Mouse (Mus musculus): ENCODE results near the gene Tmem87a. TPM values are rescaled to one million over a fixed set of nuclear protein-coding genes. Genes with fewer than 3 reads are reported as not detected.

Tmem87a gene
- total RNA-seq, 2 experiments from 2014 or later, result 31.4 to 51.8 TPM

DNA sequence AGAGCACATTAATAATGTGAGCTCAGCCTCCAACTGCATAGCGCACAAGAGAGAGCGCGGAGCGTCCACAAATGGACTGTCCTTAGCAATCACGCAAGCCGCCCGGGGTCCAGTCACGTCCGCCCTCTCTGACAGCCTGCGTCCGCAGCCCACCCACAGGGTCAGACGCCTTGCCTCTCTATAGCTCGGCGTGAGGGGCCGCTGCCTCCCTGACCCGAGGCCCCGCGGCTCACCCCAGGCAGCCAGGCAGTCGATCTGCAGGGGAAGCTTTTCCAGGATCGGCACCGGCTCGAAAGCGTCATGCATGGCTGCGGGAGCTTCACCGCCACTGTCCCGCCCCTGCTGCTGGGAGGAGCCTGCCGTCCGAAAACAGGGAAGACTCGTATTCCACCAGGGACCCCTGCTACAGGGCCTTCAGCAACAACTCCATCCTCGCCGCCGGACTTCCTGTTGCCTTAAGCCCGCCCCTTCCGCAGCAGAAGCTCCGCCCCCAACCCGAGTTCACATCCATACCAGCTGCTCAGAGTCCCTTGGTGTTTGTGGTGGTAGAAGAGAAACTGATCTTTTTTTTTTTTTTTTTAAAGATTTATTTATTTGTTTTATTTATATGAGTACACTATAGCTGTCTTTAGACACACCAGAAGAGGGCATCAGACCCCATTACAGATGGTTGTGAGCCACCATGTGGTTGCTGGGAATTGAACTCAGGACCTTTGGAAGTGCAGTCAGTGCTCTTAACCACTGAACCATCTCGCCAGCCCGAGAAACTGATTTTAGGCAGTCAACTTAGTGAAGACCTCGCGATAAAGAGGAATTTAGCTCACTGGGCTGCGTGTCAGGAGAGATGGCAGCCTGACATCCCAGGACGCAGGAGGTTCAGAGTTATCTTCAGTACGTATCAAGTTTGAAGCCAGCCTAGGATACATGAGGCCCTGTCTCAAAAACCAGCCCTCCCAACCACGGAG is 50.9 kb downstream of the Tmem87a start, which contains the start of gene Vps39:
Gene Vps39 (minus strand): TSS at position 456 of the 965 bp plus-strand sequence.
- intact Hi-C loops (cut with DNase I), result no loop called here
- TF ChIP-seq CTCF (IDR thresholded peaks at IDR 0.05), result no peak; the same call in 1 of the 2 replicates
- peak; percentile 91 for DNase-seq
- Histone ChIP-seq H3K4me3 (peak within 1 kb of the TSS; percentile 84), H3K27ac (peak within 1 kb of the TSS; percentile 88)

DNA sequence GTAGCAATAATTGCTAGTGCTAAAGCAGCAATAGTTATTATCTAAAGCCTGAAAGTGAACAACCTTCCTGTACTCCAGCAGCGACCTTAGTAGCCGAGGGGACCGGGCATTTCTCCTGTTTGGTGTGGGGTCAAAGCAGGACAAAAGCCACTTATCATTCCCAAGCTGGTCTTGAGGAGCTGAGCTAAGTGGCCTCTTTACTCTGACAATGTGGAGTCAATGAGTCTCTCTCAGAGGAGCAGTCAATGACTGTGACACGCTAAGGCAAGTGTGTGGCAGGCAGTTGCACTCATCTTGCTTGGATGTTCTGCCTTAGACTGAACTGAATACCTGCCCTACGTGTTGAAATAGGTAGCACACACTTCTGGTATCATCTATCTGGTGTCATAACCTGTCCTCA is 52.6 kb downstream of the Tmem87a start:
- TF ChIP-seq CTCF (IDR thresholded peaks at IDR 0.05), result no peak
- Histone ChIP-seq H3K27ac (no peak overlapping the region), H3K4me3 (no peak overlapping the region; the same call in 1 of the 2 replicates)
- DNase-seq, result no peak
- intact Hi-C loops (cut with DNase I), result no loop called here

DNA sequence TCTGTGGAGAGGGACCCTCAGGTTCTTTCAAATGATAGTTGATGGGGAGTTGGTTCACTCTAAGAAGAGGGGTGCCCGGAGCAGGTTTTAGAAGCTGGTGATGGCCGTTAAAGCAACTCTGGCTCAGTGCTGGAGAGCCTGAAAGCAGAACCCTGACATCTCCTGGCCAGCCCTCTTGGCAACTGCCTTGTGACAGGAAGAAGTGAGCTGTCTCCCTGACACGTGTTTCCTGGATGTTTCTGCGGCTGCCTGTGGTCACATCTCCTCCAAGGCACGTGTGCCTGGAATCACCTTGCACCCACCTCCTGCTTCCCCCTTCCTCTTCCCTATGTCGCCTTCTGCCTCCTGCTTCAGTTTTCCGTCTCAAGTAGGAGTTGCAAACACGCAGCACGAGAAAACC is 55.8 kb downstream of the Tmem87a start:
- intact Hi-C loops (cut with DNase I), result no loop called here
- no peak for TF ChIP-seq CTCF (IDR thresholded peaks at IDR 0.05)
- H3K4me3 ChIP-seq, result no peak overlapping the region; the same call in 1 of the 2 replicates
- peak overlapping the region; percentile 48 for H3K27ac ChIP-seq
- peak; percentile 52 for DNase-seq

DNA sequence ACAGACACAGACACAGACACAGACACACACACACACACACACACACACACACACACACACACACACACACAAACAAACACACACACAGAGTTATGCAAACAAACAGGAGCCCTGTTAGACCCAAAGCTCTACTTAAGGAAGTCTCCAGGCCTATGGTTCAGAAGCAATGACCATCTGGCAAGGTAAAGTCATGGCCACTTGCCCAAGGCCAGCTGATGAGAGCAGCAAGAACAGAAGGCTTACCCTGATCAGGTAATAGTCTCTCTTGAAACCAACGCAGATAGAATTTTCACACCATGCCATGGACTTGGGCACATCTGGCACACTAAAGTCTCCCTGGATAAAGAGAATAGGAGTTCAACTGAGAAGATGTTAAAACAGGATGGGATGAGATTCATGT is 62.2 kb downstream of the Tmem87a start:
- TF ChIP-seq CTCF (IDR thresholded peaks at IDR 0.05), result no peak
- no peak overlapping the region for H3K27ac ChIP-seq
- no peak for DNase-seq
- intact Hi-C loops (cut with DNase I), result no loop called here
- H3K4me3 ChIP-seq, result no peak overlapping the region

DNA sequence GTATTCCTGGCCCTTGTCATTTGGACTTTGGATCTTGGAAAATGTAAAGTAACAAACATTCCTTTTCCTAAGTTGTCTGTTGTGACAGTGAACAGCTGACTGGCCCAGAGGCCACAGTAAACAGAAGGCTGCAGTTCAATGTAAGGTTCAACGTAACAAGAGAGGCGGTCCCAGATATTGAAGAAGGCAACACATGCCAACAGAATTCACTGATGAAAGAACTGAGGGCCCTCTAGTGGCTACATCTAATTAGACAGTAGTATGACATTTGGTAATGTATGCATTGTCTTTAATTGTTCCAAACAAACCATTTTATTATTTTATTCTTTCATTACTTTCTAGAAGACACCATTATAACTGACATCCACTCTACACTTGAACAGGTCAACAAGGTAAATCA is 66.0 kb downstream of the Tmem87a start:
- peak; percentile 26; the same call in 1 of the 2 replicates for TF ChIP-seq CTCF (IDR thresholded peaks at IDR 0.05)
- H3K27ac ChIP-seq, result no peak overlapping the region
- intact Hi-C loops (cut with DNase I), result no loop called here
- no peak for DNase-seq
- H3K4me3 ChIP-seq, result no peak overlapping the region

DNA sequence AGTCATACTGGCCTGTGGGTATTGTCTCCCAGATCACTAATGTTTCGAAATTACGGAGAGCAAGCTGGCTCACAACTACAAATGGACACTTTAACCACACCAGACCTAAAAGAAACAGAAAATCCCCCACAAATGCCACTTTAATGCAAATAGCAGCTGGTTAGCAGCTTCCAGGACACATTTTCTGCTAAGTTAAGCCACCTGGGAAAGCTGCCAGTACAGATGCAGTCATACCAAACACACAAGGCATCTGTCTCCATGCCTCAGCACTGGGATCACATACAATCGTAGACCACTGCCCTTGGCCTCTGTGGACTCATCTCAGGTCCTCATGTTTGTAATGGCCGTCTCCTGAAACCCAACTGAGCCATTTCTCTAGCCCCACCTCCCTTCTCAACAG is 72.3 kb downstream of the Tmem87a start:
- Histone ChIP-seq H3K27ac (no peak overlapping the region), H3K4me3 (no peak overlapping the region)
- TF ChIP-seq CTCF (IDR thresholded peaks at IDR 0.05), result no peak
- intact Hi-C loops (cut with DNase I), result no loop called here
- DNase-seq, result no peak

DNA sequence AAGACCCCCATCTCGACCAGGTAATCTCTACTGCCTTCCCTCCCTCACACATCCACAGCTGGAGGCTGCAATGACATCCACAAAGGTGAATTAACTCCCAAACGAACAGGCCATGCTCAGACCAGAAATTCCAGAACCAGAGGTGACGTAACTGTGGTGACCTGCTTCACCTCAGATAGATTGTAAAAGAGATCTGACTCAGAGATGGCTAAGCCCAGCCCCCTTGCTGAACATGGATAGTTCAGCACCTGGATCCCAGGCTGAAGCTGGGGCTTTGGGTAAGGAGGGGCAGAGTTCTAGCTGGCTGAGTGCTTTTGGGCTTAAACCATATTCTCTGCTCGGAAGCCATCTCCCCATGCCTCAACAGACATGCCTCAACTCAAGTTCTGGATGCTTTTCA is 88.8 kb downstream of the Tmem87a start:
- no peak for DNase-seq
- H3K4me3 ChIP-seq, result no peak overlapping the region
- no peak for TF ChIP-seq CTCF (IDR thresholded peaks at IDR 0.05)
- intact Hi-C loops (cut with DNase I), result no loop called here
- H3K27ac ChIP-seq, result no peak overlapping the region

DNA sequence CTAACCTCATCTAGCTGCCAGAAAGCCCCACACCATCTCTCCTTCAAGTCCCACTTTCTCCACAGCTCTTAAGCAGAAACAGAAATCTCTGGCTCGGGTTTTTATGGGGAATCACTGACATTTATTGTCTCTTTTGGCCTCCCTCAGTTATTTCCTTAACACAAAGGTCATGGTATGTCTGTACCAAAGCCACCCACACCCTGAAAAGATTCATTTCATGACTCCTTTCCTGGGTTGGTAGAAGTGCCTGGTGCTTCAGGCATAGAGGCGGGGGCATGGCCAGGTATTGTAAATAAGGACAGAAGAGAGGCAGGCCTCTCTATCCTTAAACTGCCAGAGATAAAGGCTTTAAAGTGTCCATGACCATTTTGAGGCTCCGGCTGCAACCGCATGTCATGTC is 89.4 kb downstream of the Tmem87a start:
- TF ChIP-seq CTCF (IDR thresholded peaks at IDR 0.05), result no peak
- Histone ChIP-seq H3K4me3 (no peak overlapping the region), H3K27ac (no peak overlapping the region)
- DNase-seq, result no peak
- intact Hi-C loops (cut with DNase I), result no loop called here

DNA sequence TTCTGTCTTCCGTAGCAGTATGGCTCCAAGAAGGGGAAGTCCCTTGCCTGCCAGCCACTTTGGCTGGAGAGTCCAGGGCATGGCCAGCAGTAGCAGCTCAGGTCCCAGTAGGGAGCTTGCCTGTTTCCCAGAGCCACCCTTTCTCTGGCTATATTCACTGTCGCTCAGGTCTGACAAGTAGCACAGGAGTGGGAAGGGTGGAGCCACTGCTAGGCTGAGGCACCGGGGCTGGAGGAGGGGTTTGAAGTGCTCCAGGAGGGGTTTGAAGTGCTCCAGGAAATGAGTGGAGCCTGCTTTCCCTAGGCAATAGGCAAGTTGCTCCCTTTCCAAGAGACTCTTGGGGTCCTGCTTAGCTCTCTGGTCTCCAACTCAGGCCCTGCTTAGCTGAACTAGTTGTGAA is 89.9 kb downstream of the Tmem87a start, which contains the start of gene Pla2g4f:
Gene Pla2g4f (minus strand): TSS at position 190 of the 400 bp plus-strand sequence.
- no peak for DNase-seq
- Histone ChIP-seq H3K4me3 (no peak within 1 kb of the TSS), H3K27ac (no peak within 1 kb of the TSS)
- TF ChIP-seq CTCF (IDR thresholded peaks at IDR 0.05), result no peak
- intact Hi-C loops (cut with DNase I), result no loop called here

DNA sequence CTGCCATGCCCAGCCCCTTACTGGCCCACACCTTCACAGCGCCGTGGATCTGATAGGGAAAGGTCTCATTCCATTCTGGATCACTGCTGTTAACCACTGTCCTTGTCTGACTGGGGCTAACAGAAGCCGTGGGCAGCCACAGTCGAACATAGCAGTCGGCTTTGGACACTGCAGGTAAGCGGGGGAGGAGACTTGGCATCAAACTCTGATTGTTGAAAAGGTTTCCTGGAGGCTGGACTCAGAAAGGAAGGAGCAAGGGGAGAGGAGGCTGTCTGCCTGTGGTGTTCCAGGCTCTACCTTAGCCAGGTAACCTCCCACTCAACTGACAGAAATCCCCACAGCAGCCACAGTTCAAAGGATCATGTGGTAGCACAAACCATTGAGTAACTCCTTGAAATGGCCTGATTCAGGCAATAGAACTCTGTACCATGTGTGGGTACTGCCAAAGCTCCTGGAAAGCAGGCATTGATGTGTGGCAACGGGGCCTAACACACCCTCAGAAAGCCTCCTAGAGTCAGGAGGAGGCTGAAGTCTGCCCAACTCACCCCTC is 91.6 kb downstream of the Tmem87a start:
- no peak for DNase-seq
- no peak for TF ChIP-seq CTCF (IDR thresholded peaks at IDR 0.05)
- intact Hi-C loops (cut with DNase I), result no loop called here
- Histone ChIP-seq H3K4me3 (no peak overlapping the region), H3K27ac (no peak overlapping the region)

Other genes starting within 250 kb of the Tmem87a start
- 10 to 100 TPM; 19.5 to 31.7 TPM for gene Ehd4, start 249.5 kb downstream of the Tmem87a start, total RNA-seq (2021)
- gene Pla2g4e, start 158.8 kb downstream of the Tmem87a start, total RNA-seq (2021), result 10 to 100 TPM; 27.8 to 31.8 TPM
- gene Pla2g4d, start 114.9 kb downstream of the Tmem87a start, total RNA-seq (2021), result not detected
- gene Pla2g4f, start 89.9 kb downstream of the Tmem87a start, total RNA-seq (2021), result not detected
- gene Vps39, start 51.0 kb downstream of the Tmem87a start, total RNA-seq (2021), result 10 to 100 TPM; 16.1 to 21.1 TPM
- 10 to 100 TPM; 29.7 to 34.3 TPM for gene Ganc, start 217 bp downstream of the Tmem87a start, total RNA-seq (2021)
- 100 to 1,000 TPM; 126 to 149 TPM for gene Capn3, start 51.9 kb upstream of the Tmem87a start, total RNA-seq (2021)
- gene Zfp106, start 159.7 kb upstream of the Tmem87a start, total RNA-seq (2021), result 100 to 1,000 TPM; 635 to 796 TPM
- gene Snap23, start 163.6 kb upstream of the Tmem87a start, total RNA-seq (2021), result 10 to 100 TPM; 42.6 to 57.5 TPM
- 1 to 10 TPM; 5.7 to 8.6 TPM for gene Haus2, start 205.3 kb upstream of the Tmem87a start, total RNA-seq (2021)
- 10 to 100 TPM in 1 of 2 experiments, 1 to 10 TPM in 1; 9.9 to 13.9 TPM for gene Lrrc57, start 205.4 kb upstream of the Tmem87a start, total RNA-seq (2021)
- gene Stard9, start 225.0 kb upstream of the Tmem87a start, total RNA-seq (2021), result 1 to 10 TPM; 3.0 TPM